Mouse (Mus musculus) ES-Bruce4 (cell line): ENCODE measurements around the gene Kif13a.

Experiments
- CTCF ChIP-seq: IDR thresholded peaks from one replicate; pipeline ENCODE4 v1.8.1; 2011; ENCODE audit warnings: low read depth, low read length
- EP300 ChIP-seq: IDR thresholded peaks from 2 replicates; pipeline ENCODE4 v1.6.1; 2011; ENCODE audit warnings: low read depth, low read length; ENCODE audit not compliant: insufficient read depth
- POLR2A ChIP-seq: IDR thresholded peaks from one replicate; pipeline ENCODE4 v1.8.1; 2011; ENCODE audit warnings: low read length; ENCODE audit not compliant: insufficient read depth

DNA sequence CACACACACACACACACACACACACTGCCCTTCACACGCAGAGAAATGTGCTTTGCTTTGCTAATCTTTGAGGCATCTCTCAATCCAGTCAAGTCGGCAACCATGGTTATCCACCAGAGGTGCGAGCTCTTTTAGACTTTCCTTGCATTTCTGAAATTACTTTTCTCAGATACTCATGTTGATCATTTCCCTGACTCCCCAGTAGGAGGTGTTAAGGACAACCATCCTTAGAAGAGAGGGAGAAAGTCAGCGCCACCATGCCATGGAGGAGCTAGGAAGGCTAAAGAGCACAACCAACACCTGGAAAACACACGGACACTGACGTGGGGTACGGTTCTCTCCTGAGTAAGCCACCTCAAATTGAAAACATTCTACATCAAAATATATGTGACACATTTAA, 46.9 kb upstream of the Kif13a start:
- no peak for TF ChIP-seq POLR2A
- no peak for TF ChIP-seq EP300
- TF ChIP-seq CTCF, result no peak
